In the genomic region with DNA sequence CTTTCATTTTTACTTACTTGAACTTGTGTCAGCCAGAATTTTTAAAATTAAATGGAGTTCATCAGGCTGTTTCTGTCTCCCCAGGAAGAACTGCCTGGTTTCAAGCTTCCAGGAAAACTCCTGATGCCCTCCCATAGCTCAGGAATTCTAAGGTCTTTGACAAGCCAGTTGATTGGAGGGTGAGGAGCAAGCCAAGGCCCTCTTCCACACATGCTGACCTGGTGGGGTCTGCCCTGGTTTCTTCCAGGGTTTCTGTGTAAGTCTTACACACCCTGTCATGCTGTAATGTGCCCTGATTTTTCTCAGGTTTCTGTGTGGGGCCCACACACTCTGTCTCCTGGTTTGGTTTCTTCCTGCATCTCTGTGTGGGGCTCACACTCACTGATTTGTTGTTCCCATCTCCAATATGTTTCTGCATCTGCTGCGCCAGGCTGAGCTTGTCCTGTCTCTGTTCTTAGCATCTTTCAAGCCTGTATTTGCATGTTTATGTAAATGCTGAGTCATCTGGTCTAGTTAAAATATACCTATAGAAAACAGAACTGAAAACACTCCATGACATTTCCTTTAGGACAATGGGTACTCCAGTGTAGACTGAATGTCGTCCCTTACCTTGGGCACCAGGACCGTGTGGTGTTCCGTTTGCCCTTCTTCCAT, we compare ENCODE assay signal across 18 mouse cellular contexts. TPM values are rescaled to one million over a fixed set of nuclear protein-coding genes. Genes with fewer than 3 reads are reported as not detected.
A peak's percentile ranks its signal among the peaks of the same experiment; 100 is the strongest.
DNase-seq lines count a peak whose midpoint lies in the region; ATAC-seq lines count a peak whose summit lies in the region.
"Had no signal": no experiment of that assay in that cellular context is flagged by ENCODE, and none has a peak within 500 bp of the region (broad histone marks: within the 10 kb centered on the region; RNA-seq: fewer than 3 reads in every experiment).

No protein-coding gene starts in this region.

- no peak for ATAC-seq in monocyte, adult 5-6 weeks (replicated peaks; ENCODE audit: insufficient number of reproducible peaks, low FRiP score, low TSS enrichment, poor library complexity, severe bottlenecking)
- ATAC-seq: forebrain, embryonic 15.5 days; inflammation-experienced regulatory T-cells, adult 6 months had no signal

- DNase-seq in heart, adult 11 months = peak; percentile 83
- DNase-seq in heart, postnatal 25 days (ENCODE audit: low spot score) = no peak
- peak; percentile 47 to 75 for DNase-seq in frontal cortex, postnatal 36 days (ENCODE audit: low spot score in 2 of 2)
- DNase-seq in layer of hippocampus, postnatal 25 days (ENCODE audit: extremely low spot score in 1 of 2, low spot score in 1 of 2) = peak; percentile 38 to 48
- peak; percentile 54 to 69 for DNase-seq in left cerebral cortex, postnatal 36 days (ENCODE audit: low spot score in 2 of 2)
- DNase-seq in adrenal gland, postnatal 25 days = no peak
- no peak for DNase-seq in cerebellum, adult 18-20 months
- DNase-seq: adrenal gland, adult 2 months; B cell, adult 2 months; cerebellum, adult 9-10 months; gastrocnemius, postnatal 36 days; lung, postnatal 36 days; thymus, adult 2 months had no signal

- intact Hi-C loops in heart, postnatal 25 days (cut with DNase I) = no loop called here
- intact Hi-C loops in left cerebral cortex, postnatal 36 days (cut with DNase I) = no loop called here

RNA-seq across cellular contexts. Expression of a gene that starts 9.2 kb away (rescaled TPM):
- total RNA-seq in heart, postnatal 25 days (2021) = under 1 TPM in 1 of 2 experiments, not detected in 1; 0.16 TPM
- 1 to 10 TPM; 1.8 to 3.5 TPM for total RNA-seq in layer of hippocampus, postnatal 25 days (2021)
- 1 to 10 TPM; 1.9 to 5.3 TPM for total RNA-seq in left cerebral cortex, postnatal 36 days (2021)
- 0.43 and 1.0 TPM in 2 replicates for total RNA-seq in adrenal gland, postnatal 25 days (2021)
- not detected in 3 replicates for total RNA-seq in monocyte, adult 5-6 weeks (2017)
- total RNA-seq: hematopoietic stem cell, adult 5-6 weeks; neutrophil, adult 5-6 weeks had no signal

Comparison
In these comparisons a context has a peak if more than half of its experiments do, and no peak if none do; other contexts are left out.
1. DNase-seq: peak in heart, adult 11 months (single experiment), frontal cortex, postnatal 36 days (2 of 2), layer of hippocampus, postnatal 25 days (2 of 2) and left cerebral cortex, postnatal 36 days (2 of 2); none in heart, postnatal 25 days (single experiment), adrenal gland, postnatal 25 days (single experiment) and cerebellum, adult 18-20 months (0 of 2).